Mouse (Mus musculus) cortical plate, adult 2 months (tissue): ENCODE results near the gene Shd.

Source experiments
- CTCF ChIP-seq: fragments of 200-500 bp; IDR thresholded peaks from 2 replicates; pipeline ENCODE4 v1.5.1; 2011; ENCODE audit warnings: mild to moderate bottlenecking, control low read depth, low read length; ENCODE audit not compliant: insufficient read depth; ENCODE audit errors: extremely low read depth
- POLR2A ChIP-seq: fragments of 200-500 bp; IDR thresholded peaks from 2 replicates; pipeline ENCODE4 v1.6.1; 2011; ENCODE audit warnings: mild to moderate bottlenecking, low read length, control low read depth; ENCODE audit not compliant: insufficient read depth; ENCODE audit errors: extremely low read depth

DNA sequence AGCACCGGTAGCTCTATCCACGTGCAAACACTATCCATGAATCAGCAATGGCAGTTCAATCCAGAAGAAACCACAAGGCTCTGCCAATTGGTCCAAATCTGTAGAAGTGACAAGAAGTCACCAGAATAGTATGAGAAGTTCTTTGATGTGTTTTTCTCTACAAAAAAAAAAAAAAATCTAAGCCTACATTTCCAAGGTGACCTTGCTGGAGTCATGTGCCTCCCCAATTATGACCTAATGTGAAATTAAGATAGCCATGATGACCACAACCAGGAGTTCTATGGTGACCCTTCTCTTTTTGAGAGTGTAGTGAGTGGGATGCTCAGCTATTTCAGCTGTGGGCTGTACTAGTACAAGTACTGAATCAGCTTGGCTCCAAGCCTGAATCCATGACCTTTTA lies 20.9 kb upstream of the Shd start, which contains the start of gene Zfp119b:
- TF ChIP-seq CTCF, result no peak
- TF ChIP-seq POLR2A, result no peak
